ENCODE assay signal across 37 mouse cellular contexts in genomic region chr4:117476355-117476754, GRCm38 (mm10). TPM values are rescaled to one million over a fixed set of nuclear protein-coding genes. Genes with fewer than 3 reads are reported as not detected.
DNase-seq lines count a peak whose midpoint lies in the region; ATAC-seq and TF ChIP-seq lines count a peak whose summit lies in the region.
"Had no signal": no experiment of that assay in that cellular context is flagged by ENCODE, and none has a peak within 500 bp of the region (broad histone marks: within the 10 kb centered on the region; RNA-seq: fewer than 3 reads in every experiment).

No protein-coding gene starts in this region.

- DNase-seq in CH12.LX (ENCODE audit: extremely low read depth), result no peak
- peak; percentile 29 for DNase-seq in c-Kit-negative CD71-positive TER-119-positive erythroid progenitor cells, embryonic 14.5 days (ENCODE audit: low read depth, low spot score)
- DNase-seq in liver, embryonic 11.5 days (ENCODE audit: low spot score), result peak; percentile 31
- DNase-seq in heart, postnatal 14 days, result no peak
- DNase-seq in adrenal gland, postnatal 14 days, result no peak
- no peak for DNase-seq in urinary bladder, postnatal 10 days (ENCODE audit: low spot score)
- DNase-seq in adrenal gland, adult (ENCODE audit: inconsistent age in 2 of 2, low spot score in 1 of 2), result no peak
- DNase-seq: adrenal gland, adult 8-10 months; cerebellum, adult 8-10 months; cerebellum, postnatal 25 days; gastrocnemius, adult 2 months; heart, postnatal 36 days; kidney, adult 2 months; kidney, postnatal 36 days; lung, adult 2 months; lung, postnatal 10 days; right cerebral cortex, adult 18-20 months; spleen, adult 18-20 months; thymus, adult 18-20 months; thymus, postnatal 36 days had no signal

- no peaks in the 10 kb centered on the region for H3K79me2 ChIP-seq in CH12.LX (replicated peaks; ENCODE audit: control insufficient read depth, extremely low read depth, insufficient read depth, poor library complexity, severe bottlenecking)

- H3K27me3 ChIP-seq in CH12.LX (replicated peaks), result no peaks in the 10 kb centered on the region
- no peaks in the 10 kb centered on the region for H3K27me3 ChIP-seq in liver, embryonic 11.5 days (replicated peaks; ENCODE audit: control insufficient read depth, insufficient read depth, low read length)
- no peaks in the 10 kb centered on the region for H3K27me3 ChIP-seq in liver, embryonic 16.5 days (ENCODE audit: control insufficient read depth, insufficient read depth, low read depth, low read length)

- intact Hi-C loops in heart, postnatal 14 days (cut with DNase I), result no loop called here

- dilution Hi-C loops in CH12.LX (cut with MboI; ENCODE audit: extremely low pct_ligation_motif_present, extremely low pct_unique_long_range_greater_than_20kb, low sequenced_read_pairs), result no loop called here

- H3K4me3 ChIP-seq in CH12.LX (replicated peaks in 1 of 3; ENCODE audit: low read depth in 2 of 3, low read length in 2 of 3, poor library complexity in 1 of 3), result no peak overlapping the region
- no peak overlapping the region for H3K4me3 ChIP-seq in liver, embryonic 11.5 days (ENCODE audit: low read depth, low read length)
- no peak overlapping the region for H3K4me3 ChIP-seq in liver, embryonic 16.5 days (ENCODE audit: low read depth, low read length)
- H3K4me3 ChIP-seq: embryonic facial prominence, embryonic 10.5 days; embryonic facial prominence, embryonic 15.5 days; forebrain, embryonic 10.5 days; forebrain, embryonic 15.5 days; gastrocnemius, adult 2 months; heart, embryonic 10.5 days; heart, embryonic 15.5 days; hindbrain, embryonic 12.5 days; intestine, embryonic 15.5 days; layer of hippocampus, adult 2 months; limb, embryonic 13.5 days; midbrain, embryonic 10.5 days; neural tube, embryonic 12.5 days had no signal

- H3K9ac ChIP-seq in CH12.LX (ENCODE audit: insufficient read depth, low read depth), result no peak overlapping the region
- no peak overlapping the region for H3K9ac ChIP-seq in liver, embryonic 11.5 days (ENCODE audit: low read depth, low read length)
- H3K9ac ChIP-seq in liver, embryonic 16.5 days (ENCODE audit: low read depth, low read length), result peak overlapping the region; percentile 4; the same call in 1 of the 2 replicates
- H3K9ac ChIP-seq: embryonic facial prominence, embryonic 15.5 days; forebrain, embryonic 15.5 days; heart, embryonic 15.5 days; hindbrain, embryonic 12.5 days; intestine, embryonic 15.5 days; limb, embryonic 13.5 days; neural tube, embryonic 12.5 days had no signal

- H3K36me3 ChIP-seq in CH12.LX (replicated peaks in 1 of 2; ENCODE audit: control insufficient read depth in 1 of 2, insufficient read depth in 1 of 2, low read length in 1 of 2), result no peaks in the 10 kb centered on the region
- no peaks in the 10 kb centered on the region for H3K36me3 ChIP-seq in liver, embryonic 11.5 days (ENCODE audit: control insufficient read depth, insufficient read depth, low read length)
- no peaks in the 10 kb centered on the region for H3K36me3 ChIP-seq in liver, embryonic 16.5 days (ENCODE audit: control insufficient read depth, insufficient read depth)
- H3K36me3 ChIP-seq: embryonic facial prominence, embryonic 10.5 days; embryonic facial prominence, embryonic 15.5 days; forebrain, embryonic 10.5 days; forebrain, embryonic 15.5 days; heart, embryonic 10.5 days; heart, embryonic 15.5 days; hindbrain, embryonic 12.5 days; intestine, embryonic 15.5 days; neural tube, embryonic 12.5 days had no signal

- peaks cover 19 to 68% of the 10 kb centered on the region in 2 experiments for H3K4me1 ChIP-seq in CH12.LX (ENCODE audit: control insufficient read depth in 1 of 2, insufficient read depth in 2 of 2)
- peaks cover 80% of the 10 kb centered on the region for H3K4me1 ChIP-seq in liver, embryonic 11.5 days (replicated peaks; ENCODE audit: control insufficient read depth, insufficient read depth, low read length)
- peaks cover 85% of the 10 kb centered on the region for H3K4me1 ChIP-seq in liver, embryonic 16.5 days (ENCODE audit: control insufficient read depth, low read depth, low read length)

- peak; percentile 81 for ATAC-seq in liver, embryonic 11.5 days (replicated peaks; ENCODE audit: low FRiP score)
- peak; percentile 66 for ATAC-seq in liver, embryonic 16.5 days (ENCODE audit: low read depth)
- ATAC-seq: activated CD4-positive, CD25-positive, alpha-beta regulatory T cell, adult 4 months; forebrain, embryonic 15.5 days; hindbrain, postnatal 0 days; intestine, embryonic 15.5 days; midbrain, embryonic 16.5 days had no signal

- in situ Hi-C loops in CH12.LX (cut with MboI; ENCODE audit: low pct_ligation_motif_present, low pct_unique_long_range_greater_than_20kb, low sequenced_read_pairs), result no loop called here

- TF ChIP-seq POLR2A in CH12.LX (IDR thresholded peaks at IDR 0.05; ENCODE audit: low read depth, low read length), result no peak

- no peaks in the 10 kb centered on the region for H3K9me3 ChIP-seq in CH12.LX (replicated peaks; ENCODE audit: low read length)
- no peaks in the 10 kb centered on the region for H3K9me3 ChIP-seq in liver, embryonic 11.5 days (ENCODE audit: control insufficient read depth, low read length)
- no peaks in the 10 kb centered on the region for H3K9me3 ChIP-seq in liver, embryonic 16.5 days (replicated peaks; ENCODE audit: control insufficient read depth, low read length)
- H3K9me3 ChIP-seq: embryonic facial prominence, embryonic 10.5 days; embryonic facial prominence, embryonic 15.5 days; forebrain, embryonic 10.5 days; forebrain, embryonic 15.5 days; heart, embryonic 10.5 days; heart, embryonic 15.5 days; hindbrain, embryonic 12.5 days; intestine, embryonic 15.5 days; limb, embryonic 13.5 days; midbrain, embryonic 10.5 days; neural tube, embryonic 12.5 days had no signal

- TF ChIP-seq CTCF in CH12.LX (conservative IDR thresholded peaks at IDR 0.05 in 1 of 2, IDR thresholded peaks at IDR 0.05 in 1 of 2; ENCODE audit: low read depth in 2 of 2, low read length in 2 of 2), result no peak

- no peak for TF ChIP-seq RAD21 in CH12.LX (IDR thresholded peaks at IDR 0.05; ENCODE audit: low read depth, low read length)

- H3K27ac ChIP-seq in CH12.LX (ENCODE audit: insufficient read depth, low read depth), result no peak overlapping the region
- peak overlapping the region; percentile 62 for H3K27ac ChIP-seq in liver, embryonic 11.5 days (ENCODE audit: low read depth, low read length)
- peak overlapping the region; percentile 37 for H3K27ac ChIP-seq in liver, embryonic 16.5 days (ENCODE audit: low read length)
- H3K27ac ChIP-seq: embryonic facial prominence, embryonic 10.5 days; embryonic facial prominence, embryonic 15.5 days; forebrain, embryonic 10.5 days; forebrain, embryonic 15.5 days; gastrocnemius, adult 2 months; heart, embryonic 10.5 days; heart, embryonic 15.5 days; hindbrain, embryonic 12.5 days; hindbrain, postnatal 0 days; intestine, embryonic 15.5 days; layer of hippocampus, adult 2 months; limb, embryonic 13.5 days; macrophage; neural tube, embryonic 12.5 days had no signal

- TF ChIP-seq EP300 in CH12.LX (IDR thresholded peaks at IDR 0.05; ENCODE audit: low read length), result no peak

- peak overlapping the region; percentile 35; the same call in 1 of the 2 replicates for H3K4me2 ChIP-seq in CH12.LX (ENCODE audit: insufficient read depth, low read depth, poor library complexity, severe bottlenecking)
- H3K4me2 ChIP-seq in liver, embryonic 11.5 days, result peak overlapping the region; percentile 61
- peak overlapping the region; percentile 39 for H3K4me2 ChIP-seq in liver, embryonic 16.5 days (ENCODE audit: low read depth, low read length)
- H3K4me2 ChIP-seq: embryonic facial prominence, embryonic 15.5 days; forebrain, embryonic 15.5 days; heart, embryonic 15.5 days; hindbrain, embryonic 12.5 days; intestine, embryonic 15.5 days; limb, embryonic 13.5 days; neural tube, embryonic 12.5 days had no signal

TF ChIP-seq in CH12.LX, 34 proteins besides CTCF, POLR2A, EP300 and RAD21:
- TF ChIP-seq SIN3A (IDR thresholded peaks at IDR 0.05; ENCODE audit: low read length) (0 out of 2 replicates have a peak, but pooled peaks have one; percentile 10), PAX5 (IDR thresholded peaks at IDR 0.05; ENCODE audit: low read length) (no peak), UBTF (IDR thresholded peaks at IDR 0.05; ENCODE audit: low read depth, low read length) (no peak)

RNA-seq across cellular contexts. Expression of gene Rnf220, which starts 20.5 kb away (rescaled TPM):
- total RNA-seq in CH12.LX (2012; rRNA removed) (78.7 and 86.8 TPM in 2 replicates), CH12.LX (2014; rRNA removed) (64.4 and 67.2 TPM in 2 replicates)
- 117 and 122 TPM in 2 replicates for polyA plus RNA-seq in CH12.LX (2012; ENCODE audit: insufficient read length, low read depth)
- polyA plus RNA-seq in liver, embryonic 11.5 days (2014; fragmentation: Nextera tagmentation; extraction: Ambion mirVana), result 63.6 and 70.9 TPM in 2 replicates
- polyA plus RNA-seq in liver, embryonic 16.5 days (2015; fragmentation: Nextera tagmentation; extraction: Ambion mirVana), result 21.5 and 21.6 TPM in 2 replicates
- total RNA-seq in heart, postnatal 14 days (2021), result 10 to 100 TPM; 31.6 to 35.3 TPM
- 68.8 and 93.7 TPM in 2 replicates for total RNA-seq in adrenal gland, postnatal 14 days (2021)

Comparison
In these comparisons a context has a peak if more than half of its experiments do, and no peak if none do; other contexts are left out.
1. DNase-seq: peak in c-Kit-negative CD71-positive TER-119-positive erythroid progenitor cells, embryonic 14.5 days (single experiment) and liver, embryonic 11.5 days (single experiment); none in CH12.LX (single experiment), heart, postnatal 14 days (0 of 2), adrenal gland, postnatal 14 days (single experiment), urinary bladder, postnatal 10 days (single experiment) and adrenal gland, adult (0 of 2).
2. Peak in every context shown above with its lines, with median percentiles within 50 percentile points of each other: H3K4me2 ChIP-seq.